Mouse (Mus musculus): ENCODE data around the gene Srrt. TPM values are rescaled to one million over a fixed set of nuclear protein-coding genes. Genes with fewer than 3 reads are reported as not detected.
A peak's percentile ranks its signal among the peaks of the same experiment; 100 is the strongest.

Gene Srrt
- total and polyA plus RNA-seq, 3 experiments, result 291 to 454 TPM; not detected in 1

- TF ChIP-seq NRF1 (IDR thresholded peaks at IDR 0.05; ENCODE audit: insufficient read depth, low read depth, low read length, poor library complexity, severe bottlenecking) (no peak), SMC3 (IDR thresholded peaks at IDR 0.05; ENCODE audit: low read depth, low read length) (peak; percentile 54), NELFE (IDR thresholded peaks at IDR 0.05; ENCODE audit: low read depth, low read length) (no peak), MAZ (IDR thresholded peaks at IDR 0.05; ENCODE audit: low read depth, low read length) (no peak), UBTF (IDR thresholded peaks at IDR 0.05; ENCODE audit: borderline replicate concordance, insufficient read depth, low read depth, low read length) (no peak), SIN3A (IDR thresholded peaks at IDR 0.05; ENCODE audit: low read length) (no peak), HCFC1 (IDR thresholded peaks at IDR 0.05; ENCODE audit: low read depth, low read length) (no peak), RAD21 (IDR thresholded peaks at IDR 0.05; ENCODE audit: low read depth, low read length) (peak; percentile 6), CHD1 (IDR thresholded peaks at IDR 0.05; ENCODE audit: low read depth, low read length) (no peak), ZKSCAN1 (IDR thresholded peaks at IDR 0.05; ENCODE audit: low read depth, low read length) (no peak), CTCF (IDR thresholded peaks at IDR 0.05 in 2 of 3, conservative IDR thresholded peaks at IDR 0.05 in 1 of 3; ENCODE audit: control insufficient read depth in 1 of 3, insufficient read depth in 1 of 3, low read depth in 2 of 3, low read length in 3 of 3, poor library complexity in 1 of 3, severe bottlenecking in 1 of 3) (peak; percentile 19 to 52 (median 29); a peak in 4 of 6 replicates)
- no peak overlapping the region for H3K9ac ChIP-seq (ENCODE audit: control insufficient read depth, low read depth, low read length, poor library complexity, severe bottlenecking)
- no peaks in the 10 kb centered on the region for H3K79me2 ChIP-seq (ENCODE audit: control insufficient read depth, insufficient read depth, low read length, poor library complexity)
- DNase-seq (ENCODE audit: low read depth, low spot score), result no peak
- H3K27ac ChIP-seq (ENCODE audit: control insufficient read depth, low read depth, low read length), result no peak overlapping the region
- H3K4me1 ChIP-seq (ENCODE audit: control insufficient read depth in 1 of 2, insufficient read depth in 2 of 2, low read length in 2 of 2), result no peaks in the 10 kb centered on the region
- H3K9me3 ChIP-seq (replicated peaks; ENCODE audit: insufficient read depth, low read length), result no peaks in the 10 kb centered on the region
- peaks cover 1 to 2% of the 10 kb centered on the region in 2 experiments; a peak in 3 of 4 replicates for H3K27me3 ChIP-seq (ENCODE audit: control insufficient read depth in 1 of 2, insufficient read depth in 2 of 2, low read length in 2 of 2)
- no peaks in the 10 kb centered on the region for H3K36me3 ChIP-seq (ENCODE audit: control insufficient read depth in 1 of 2, insufficient read depth in 2 of 2, low read length in 2 of 2)
- H3K4me3 ChIP-seq (ENCODE audit: control insufficient read depth in 1 of 2, insufficient read depth in 1 of 2, low read depth in 2 of 2, low read length in 2 of 2), result no peak overlapping the region
Observed at GRCm38 (mm10) chr5:137277360-137278342, 29.8 kb downstream of the Srrt start.

GRCm38 (mm10) chr5:137268131-137268910 lies 39.2 kb downstream of the Srrt start:
- H3K36me3 ChIP-seq (ENCODE audit: control insufficient read depth in 1 of 2, insufficient read depth in 2 of 2, low read length in 2 of 2), result peaks cover 0 to 10% of the 10 kb centered on the region in 2 experiments; a peak in 2 of 4 replicates
- H3K27me3 ChIP-seq (ENCODE audit: control insufficient read depth in 1 of 2, insufficient read depth in 2 of 2, low read length in 2 of 2), result no peaks in the 10 kb centered on the region
- no peak overlapping the region for H3K27ac ChIP-seq (ENCODE audit: control insufficient read depth, low read depth, low read length)
- no peak overlapping the region for H3K4me3 ChIP-seq (ENCODE audit: control insufficient read depth in 1 of 2, insufficient read depth in 1 of 2, low read depth in 2 of 2, low read length in 2 of 2)
- TF ChIP-seq ELF1 (IDR thresholded peaks at IDR 0.05; ENCODE audit: low read depth, low read length) (no peak), MYC (IDR thresholded peaks at IDR 0.05; ENCODE audit: low read depth, low read length) (no peak), MAX (IDR thresholded peaks at IDR 0.05; ENCODE audit: low read length) (no peak), ZMIZ1 (IDR thresholded peaks at IDR 0.05; ENCODE audit: low read depth, low read length) (no peak), CTCF (IDR thresholded peaks at IDR 0.05 in 2 of 3, conservative IDR thresholded peaks at IDR 0.05 in 1 of 3; ENCODE audit: control insufficient read depth in 1 of 3, insufficient read depth in 1 of 3, low read depth in 2 of 3, low read length in 3 of 3, poor library complexity in 1 of 3, severe bottlenecking in 1 of 3) (no peak), RCOR1 (IDR thresholded peaks at IDR 0.05; ENCODE audit: low read depth, low read length) (no peak), GABPA (IDR thresholded peaks at IDR 0.05; ENCODE audit: low read depth, low read length) (no peak), NELFE (IDR thresholded peaks at IDR 0.05; ENCODE audit: low read depth, low read length) (no peak), POLR2A (IDR thresholded peaks at IDR 0.05; ENCODE audit: control insufficient read depth in 1 of 2, insufficient read depth in 1 of 2, low read depth in 1 of 2, low read length in 2 of 2, poor library complexity in 1 of 2) (no peak), MAFK (IDR thresholded peaks at IDR 0.05; ENCODE audit: borderline replicate concordance, low read depth, low read length) (no peak), SIN3A (IDR thresholded peaks at IDR 0.05; ENCODE audit: low read length) (no peak), ZNF384 (IDR thresholded peaks at IDR 0.05; ENCODE audit: low read depth, low read length) (no peak), TAL1 (IDR thresholded peaks at IDR 0.05; ENCODE audit: low read length) (no peak), CHD2 (IDR thresholded peaks at IDR 0.05; ENCODE audit: low read length) (no peak), GATA1 (IDR thresholded peaks at IDR 0.05; ENCODE audit: low read depth, low read length) (no peak), JUND (IDR thresholded peaks at IDR 0.05; ENCODE audit: low read depth, low read length) (no peak), NRF1 (IDR thresholded peaks at IDR 0.05; ENCODE audit: insufficient read depth, low read depth, low read length, poor library complexity, severe bottlenecking) (no peak), MEF2A (IDR thresholded peaks at IDR 0.05; ENCODE audit: extremely low read depth, insufficient replicate concordance, low read depth, low read length, poor library complexity, severe bottlenecking) (no peak)
- no peaks in the 10 kb centered on the region for H3K9me3 ChIP-seq (replicated peaks; ENCODE audit: insufficient read depth, low read length)
- H3K79me2 ChIP-seq (ENCODE audit: control insufficient read depth, insufficient read depth, low read length, poor library complexity), result no peaks in the 10 kb centered on the region
- no peak for DNase-seq (ENCODE audit: low read depth, low spot score)
- H3K4me1 ChIP-seq (ENCODE audit: control insufficient read depth in 1 of 2, insufficient read depth in 2 of 2, low read length in 2 of 2), result peaks cover 3 to 17% of the 10 kb centered on the region in 2 experiments; a peak in 3 of 4 replicates
- no peak overlapping the region for H3K9ac ChIP-seq (ENCODE audit: control insufficient read depth, low read depth, low read length, poor library complexity, severe bottlenecking)

Data from MEL (cell line).